Mouse (Mus musculus) C2C12 (cell line): Measurements from ENCODE around the gene Cyp3a13.

Experiments
- CEBPB ChIP-seq: IDR thresholded peaks from one replicate; pipeline ENCODE4 v1.6.1; 2011; ENCODE audit warnings: low read depth, mild to moderate bottlenecking, control low read depth, moderate library complexity
- CTCF ChIP-seq: IDR thresholded peaks from one replicate; pipeline ENCODE4 v1.5.1; 2011; ENCODE audit not compliant: control insufficient read depth, insufficient read depth, insufficient read length
- FOSL1 ChIP-seq: IDR thresholded peaks from one replicate; pipeline ENCODE4 v1.8.0; 2011; ENCODE audit warnings: mild to moderate bottlenecking, low read length; ENCODE audit not compliant: poor library complexity, insufficient read depth, severe bottlenecking
- MAX ChIP-seq: IDR thresholded peaks from one replicate; pipeline ENCODE4 v1.6.1; 2011; ENCODE audit warnings: mild to moderate bottlenecking, control low read depth
- MYOG ChIP-seq: IDR thresholded peaks from one replicate; pipeline ENCODE4 v1.6.1; 2011; ENCODE audit not compliant: control insufficient read depth, insufficient read length; ENCODE audit errors: extremely low read depth
- USF1 ChIP-seq: IDR thresholded peaks from one replicate; pipeline ENCODE4 v1.6.1; 2011; ENCODE audit warnings: low read depth, mild to moderate bottlenecking, control low read depth, moderate library complexity

GRCm38 (mm10) chr5:137956404-137956803 lies 35.0 kb upstream of the Cyp3a13 start:
- TF ChIP-seq CTCF, result no peak
- no peak for TF ChIP-seq MAX
- TF ChIP-seq USF1, result no peak
- no peak for TF ChIP-seq MYOG
- TF ChIP-seq CEBPB, result no peak
- no peak for TF ChIP-seq FOSL1
